Mouse (Mus musculus): ENCODE results near the gene Sufu.

- TF ChIP-seq GATA1 (IDR thresholded peaks at IDR 0.05; ENCODE audit: low read length) (no peak), TAL1 (IDR thresholded peaks at IDR 0.05; ENCODE audit: low read length) (no peak)
Measured at GRCm38 (mm10) chr19:46522433-46523044, 125.8 kb downstream of the Sufu start.

All from erythroblast, embryonic 14.5 days (primary cell).